Mouse (Mus musculus) gastrocnemius, adult 8-10 months (tissue): ENCODE data around the gene Rsph10b. TPM values are rescaled to one million over a fixed set of nuclear protein-coding genes. Genes with fewer than 3 reads are reported as not detected.
A peak's percentile ranks its signal among the peaks of the same experiment; 100 is the strongest.

ENCODE experiments used
- DNase-seq, 2 experiments: peaks; one replicate each; pipeline ENCODE4 v3.0.0; 2022; ENCODE audit warnings: low spot score in 2 of 2
- total RNA-seq, 4 experiments: library from RNA; stranded (reverse); gene quantifications; 2 replicates each; pipeline ENCODE4 v1.2.4; 2022

Rsph10b gene
- 1 to 10 TPM in 2 of 4 experiments, under 1 TPM in 2; 0.43 to 1.0 (median 0.92) TPM for total RNA-seq

DNA sequence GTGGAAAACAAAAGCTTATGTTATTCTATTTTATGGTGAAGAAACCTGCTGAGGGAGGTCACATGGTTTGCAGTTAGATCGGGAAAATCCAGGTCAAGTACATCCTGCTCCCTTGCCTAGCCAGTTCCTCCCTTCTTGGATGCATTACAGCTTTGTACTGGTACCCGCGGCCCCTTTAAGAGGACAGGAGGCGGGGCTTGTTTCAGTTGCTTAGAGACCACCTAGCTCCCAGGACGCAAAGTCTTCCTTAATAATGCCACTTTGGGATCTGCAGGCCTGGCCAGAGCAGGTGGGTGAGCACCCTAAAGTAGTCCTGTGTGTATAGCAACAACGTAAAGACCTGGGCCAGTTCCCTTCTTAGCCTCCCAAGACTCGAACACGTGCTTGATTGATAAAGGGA is at the start of gene Rsph10b:
Gene Rsph10b, plus strand, starts transcription at position 205 of the 400 bp plus-strand sequence.
- no peak for DNase-seq

DNA sequence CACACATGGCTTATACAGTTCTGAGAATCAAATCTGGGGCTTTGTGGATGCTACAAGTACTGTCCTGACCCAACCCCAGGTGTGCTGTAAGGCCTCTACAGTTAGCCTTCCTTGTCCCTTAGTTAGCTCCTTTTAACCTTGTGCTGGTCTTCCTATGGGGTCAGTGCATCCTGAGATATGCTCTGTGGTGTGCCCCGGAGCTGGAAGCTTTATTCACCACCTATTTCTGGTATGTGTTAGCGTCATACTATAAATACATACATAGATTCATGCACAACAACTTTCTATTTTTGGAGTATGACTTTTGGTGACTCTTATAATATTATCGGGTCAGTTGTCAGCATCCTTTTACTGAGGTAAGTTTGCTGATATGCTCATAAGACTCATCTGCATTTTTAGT is 47.6 kb upstream of the Rsph10b start:
- no peak for DNase-seq

DNA sequence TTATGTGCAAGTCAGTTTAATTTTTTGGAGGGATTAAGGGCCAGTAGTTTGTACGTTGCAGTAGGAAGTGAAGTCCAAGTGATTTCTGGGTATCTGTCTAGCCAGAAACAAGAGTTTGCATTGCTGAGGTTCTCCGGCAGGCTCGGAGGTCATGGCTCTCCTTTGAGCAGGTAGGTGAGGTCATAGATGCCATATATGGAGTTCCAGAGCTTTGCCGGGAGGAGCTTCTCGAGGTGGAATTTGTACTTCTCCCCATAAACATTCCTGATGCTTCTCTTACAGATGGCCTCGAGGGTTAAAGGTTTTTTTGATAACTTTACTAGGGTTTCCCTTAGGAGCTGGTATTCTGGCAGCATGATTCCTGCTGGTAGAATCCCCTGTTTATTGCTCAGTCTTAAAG is 42.1 kb upstream of the Rsph10b start:
- no peak for DNase-seq

DNA sequence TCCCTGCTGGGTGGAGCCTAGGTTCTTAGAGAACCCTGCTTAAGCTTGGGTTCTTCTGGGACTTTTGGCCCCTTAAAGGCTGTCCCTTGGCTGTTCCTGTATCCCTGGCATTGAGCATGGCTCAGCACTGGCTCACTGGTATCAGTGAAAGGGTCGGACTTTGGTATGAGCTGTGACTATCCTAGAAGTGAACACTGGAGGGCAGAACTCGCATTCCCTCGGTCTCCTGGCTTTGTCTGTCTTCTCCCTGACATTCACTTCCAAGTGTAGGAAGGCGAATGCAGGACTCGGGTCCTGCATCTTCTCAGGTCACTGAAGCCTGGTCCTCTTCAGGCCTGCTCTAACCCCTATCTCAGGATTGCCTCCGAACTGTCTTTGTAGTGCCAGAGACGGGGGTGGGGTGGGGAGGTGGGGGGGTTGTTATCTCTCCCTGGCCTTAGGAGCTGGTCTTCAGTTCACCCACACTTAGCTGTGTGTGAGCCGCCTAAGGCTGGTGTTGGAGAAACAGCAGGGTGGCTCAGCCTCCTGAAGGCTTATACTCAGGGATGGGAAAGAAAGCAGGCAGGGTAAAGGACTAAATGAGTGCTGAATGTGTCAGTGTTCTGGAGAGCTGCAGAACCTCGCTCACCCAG is 40.5 kb upstream of the Rsph10b start:
- DNase-seq = no peak

DNA sequence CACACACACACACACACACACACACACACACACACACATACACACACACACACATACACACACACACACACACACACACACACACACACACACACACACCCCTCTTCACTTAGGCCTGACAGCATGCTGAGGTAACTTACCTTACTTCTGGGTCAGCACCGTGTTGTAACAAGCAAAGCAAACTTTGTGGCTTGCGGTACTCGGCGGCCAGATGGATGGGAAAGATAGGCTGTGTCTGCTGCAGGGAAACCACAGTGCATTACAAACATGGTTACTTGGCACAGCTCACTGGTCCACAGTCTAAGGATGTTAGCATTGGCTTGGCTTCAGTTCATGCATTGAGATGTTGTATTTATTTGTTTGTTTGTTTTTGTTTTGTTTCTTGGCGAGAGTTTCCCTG is 39.4 kb upstream of the Rsph10b start:
- DNase-seq = no peak

DNA sequence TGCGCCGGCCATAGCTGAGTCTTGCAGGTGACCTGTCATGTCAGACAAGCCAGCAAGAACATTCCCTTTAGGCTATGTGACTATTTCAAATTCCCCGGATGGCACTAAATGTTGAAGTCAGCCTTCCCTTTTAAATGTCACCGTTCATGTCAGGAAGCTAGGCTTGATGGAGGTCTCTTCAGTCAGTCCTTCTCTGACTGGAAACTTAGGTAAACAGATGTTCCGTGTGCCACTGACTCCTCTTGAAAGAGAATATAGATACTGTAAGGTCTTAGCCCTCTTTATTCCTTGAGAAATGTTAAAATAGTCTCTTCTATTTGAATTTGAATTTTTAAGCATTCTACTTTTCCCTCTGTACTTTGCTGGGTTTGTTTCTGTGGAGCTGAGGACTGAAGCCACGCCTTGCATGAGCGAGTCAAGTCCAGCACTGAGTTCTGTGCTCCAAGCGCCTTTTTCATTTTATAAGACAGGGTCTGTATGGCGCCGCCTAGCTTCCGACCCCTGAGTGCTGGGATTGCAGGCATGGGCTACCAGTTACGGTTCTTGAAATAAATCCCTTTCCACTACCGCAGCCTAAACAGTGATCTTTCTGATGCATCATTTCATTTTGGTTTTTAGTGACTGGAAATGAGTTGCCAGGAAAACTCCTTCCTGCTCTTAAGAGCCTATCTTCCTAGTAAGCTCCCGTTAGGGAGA is 35.1 kb upstream of the Rsph10b start, which contains the start of gene Ankrd61:
Gene Ankrd61, minus strand, starts transcription at position 51 of the 696 bp plus-strand sequence.
- DNase-seq = no peak

DNA sequence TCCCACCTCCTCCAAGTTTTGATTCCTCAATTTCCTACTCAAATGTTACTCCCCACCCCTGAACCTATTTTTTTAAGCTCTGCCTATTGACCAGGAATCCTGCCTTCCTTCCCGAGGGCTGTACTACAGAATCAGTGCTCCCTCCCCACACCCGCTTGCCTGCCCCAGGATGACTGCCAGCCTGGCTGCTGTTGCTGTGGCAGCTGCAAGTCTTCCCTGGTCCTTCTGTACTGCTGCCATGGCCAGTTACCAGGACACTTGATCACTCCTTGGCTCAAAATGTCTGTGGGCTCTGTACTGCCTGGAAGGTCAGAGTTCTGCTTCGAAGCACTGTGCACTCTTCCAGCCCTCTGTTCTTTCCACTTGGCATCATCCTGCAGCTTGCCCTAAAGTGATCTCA is 30.7 kb upstream of the Rsph10b start:
- peak; percentile 80 to 87 for DNase-seq

DNA sequence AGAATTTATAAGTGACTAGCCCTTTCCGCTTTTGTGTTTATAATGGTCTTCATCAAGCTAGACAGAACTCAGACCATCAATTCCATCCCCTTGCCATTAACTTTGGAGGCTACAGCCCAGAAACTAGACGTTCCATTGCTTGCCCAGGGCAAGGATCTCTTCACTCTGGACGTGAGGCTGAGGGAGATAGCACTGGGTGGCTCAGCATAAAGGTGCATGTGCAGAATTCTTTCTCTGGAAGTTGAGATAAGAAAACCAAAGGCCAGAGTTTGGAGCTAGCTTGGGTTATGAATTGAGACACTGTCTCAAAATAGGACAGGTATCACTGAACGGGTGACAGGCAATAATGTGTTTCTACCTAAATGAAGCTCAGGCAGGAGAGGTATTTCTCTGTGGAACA is 29.0 kb upstream of the Rsph10b start:
- no peak for DNase-seq

DNA sequence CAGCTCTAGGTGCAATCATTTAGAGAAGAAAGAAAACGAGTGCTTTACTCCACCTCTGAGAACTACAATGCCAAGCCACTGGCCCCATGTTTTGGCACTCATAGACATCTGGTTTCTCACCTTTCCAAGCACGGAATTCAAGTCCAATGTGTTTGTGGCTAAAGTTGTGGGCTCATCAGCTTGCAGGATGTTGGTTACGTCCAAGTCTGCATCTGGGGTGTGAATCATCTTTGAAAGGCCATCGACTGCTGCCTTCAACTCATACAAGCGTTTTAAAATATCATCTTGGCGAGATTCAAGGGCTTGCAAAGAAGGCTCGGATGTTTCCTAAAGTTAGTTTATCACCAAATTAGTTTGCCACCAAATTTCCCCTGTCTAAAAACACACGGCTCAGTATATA is 26.4 kb upstream of the Rsph10b start:
- DNase-seq = no peak

DNA sequence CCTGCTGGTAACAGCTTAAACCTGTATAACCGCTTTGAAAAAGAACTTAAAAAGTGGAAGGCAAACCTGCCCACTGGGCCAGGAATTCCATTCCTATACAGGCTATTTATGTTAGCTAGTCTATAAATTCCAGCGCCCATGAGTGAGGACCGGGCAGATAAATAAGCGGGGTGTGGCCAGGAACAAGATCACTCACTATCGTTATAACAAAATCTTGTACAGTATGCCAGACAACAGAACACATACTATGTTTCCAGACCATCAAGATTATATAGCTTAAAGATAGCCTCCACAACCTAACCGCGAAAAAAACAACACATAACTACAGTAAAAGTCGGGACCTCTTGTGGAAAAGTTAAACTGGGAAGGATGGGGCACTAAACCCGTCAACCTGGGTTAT is 23.9 kb upstream of the Rsph10b start:
- DNase-seq = no peak

DNA sequence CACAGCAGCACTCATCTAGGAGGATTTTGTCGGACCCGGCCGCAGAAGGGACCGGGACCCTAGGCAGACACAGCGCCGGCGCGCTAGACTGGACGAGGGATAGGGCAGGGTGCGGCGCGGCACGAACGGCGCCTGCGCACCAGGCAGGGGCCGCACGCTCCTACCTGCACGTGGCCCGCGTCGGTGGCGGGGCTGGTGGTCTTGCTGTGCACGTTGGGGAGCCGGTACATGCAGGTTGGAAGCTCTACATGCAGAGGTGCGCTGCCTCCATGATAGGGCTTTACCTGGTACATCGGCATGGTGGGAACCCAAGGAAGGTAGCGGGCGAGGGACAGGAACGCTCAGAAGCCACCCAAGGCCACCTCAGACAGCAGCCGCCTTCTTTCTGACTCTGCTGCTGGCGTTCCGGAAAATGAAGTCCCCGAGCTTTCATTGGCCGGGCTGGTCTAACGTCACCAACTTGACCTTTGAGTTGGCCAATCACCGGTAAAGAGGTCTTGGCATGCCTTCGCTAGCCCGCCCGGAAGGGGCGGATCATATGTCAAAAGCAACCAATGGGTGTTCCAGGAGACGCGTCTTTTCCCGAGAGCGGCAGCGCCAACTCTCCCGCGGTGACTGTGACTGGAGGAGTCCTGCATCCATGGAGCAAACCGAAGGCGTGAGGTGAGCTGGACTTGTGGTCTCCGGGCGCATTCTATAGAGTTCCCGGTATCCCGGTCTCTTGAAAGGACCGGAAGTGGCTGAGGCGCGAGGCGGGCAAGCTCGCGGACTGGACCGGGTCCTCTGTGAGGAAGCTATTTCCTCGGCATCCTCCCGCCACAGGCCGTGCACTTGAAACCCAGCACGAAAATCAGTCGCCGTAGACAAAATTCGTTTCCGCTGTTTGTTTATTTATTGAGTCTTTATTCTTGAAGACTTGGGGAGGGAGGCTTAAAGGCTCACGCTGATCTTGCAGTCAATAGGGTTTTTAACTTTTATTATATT is 23.1 kb upstream of the Rsph10b start, which contains the start of the genes Aimp2 and Pms2:
Gene Aimp2, minus strand, starts transcription at position 431 of the 984 bp plus-strand sequence.
Gene Pms2, plus strand, starts transcription at position 548 of the 984 bp plus-strand sequence.
- peak; percentile 93 to 96 for DNase-seq

DNA sequence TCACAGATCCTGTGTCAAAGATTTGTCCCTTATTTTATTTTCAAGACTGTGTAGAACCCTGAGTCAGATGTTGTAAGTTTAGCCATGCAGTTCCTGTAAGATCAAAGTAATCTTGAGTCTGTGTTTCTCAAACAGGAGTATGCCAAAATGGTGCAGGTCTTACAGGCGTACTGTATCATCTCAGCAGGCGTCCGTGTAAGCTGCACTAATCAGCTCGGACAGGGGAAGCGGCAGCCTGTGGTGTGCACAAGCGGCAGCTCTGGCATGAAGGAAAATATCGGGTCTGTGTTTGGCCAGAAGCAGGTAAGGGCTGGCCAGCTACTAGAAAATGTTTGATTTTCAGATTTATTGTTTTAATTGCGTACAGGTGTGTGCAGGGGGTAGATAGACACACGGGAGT is 16.6 kb upstream of the Rsph10b start:
- no peak for DNase-seq

DNA sequence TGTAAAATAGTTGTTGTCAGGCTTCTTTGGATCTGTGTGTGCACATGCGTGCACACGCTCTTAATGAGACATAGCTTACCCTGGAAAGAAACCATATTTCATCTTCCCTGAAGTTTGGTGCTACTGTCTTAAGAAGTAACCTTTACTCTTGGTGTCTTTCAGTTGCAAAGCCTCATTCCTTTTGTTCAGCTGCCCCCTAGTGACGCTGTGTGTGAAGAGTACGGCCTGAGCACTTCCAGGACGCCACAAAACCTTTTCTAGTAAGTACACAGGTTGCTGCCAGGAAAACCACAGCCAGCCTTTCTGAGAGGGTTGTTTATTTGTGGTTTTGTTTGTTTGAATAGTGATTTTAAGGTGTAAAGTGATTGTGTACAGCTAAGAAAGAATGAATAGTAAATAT is 15.4 kb upstream of the Rsph10b start:
- peak; percentile 23 to 46 for DNase-seq

DNA sequence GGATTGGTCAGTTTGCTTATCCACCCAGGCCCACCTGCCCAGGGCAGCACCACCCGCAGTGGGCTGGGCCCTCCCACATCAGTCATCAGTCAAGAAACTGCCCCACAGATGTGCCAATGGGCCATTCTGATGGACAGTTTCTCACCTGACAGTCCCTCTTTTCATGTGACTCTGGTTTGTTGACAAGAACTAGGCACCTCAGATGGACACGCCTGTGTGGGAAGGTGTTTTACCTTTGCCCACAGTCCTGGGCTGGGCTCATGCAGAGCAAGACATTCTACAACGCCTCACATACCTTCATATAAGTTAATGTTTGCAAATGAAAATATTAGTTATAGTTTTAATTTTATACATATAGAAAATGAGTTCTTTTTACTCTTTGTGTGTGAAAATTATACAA is 14.7 kb upstream of the Rsph10b start:
- DNase-seq = no peak

DNA sequence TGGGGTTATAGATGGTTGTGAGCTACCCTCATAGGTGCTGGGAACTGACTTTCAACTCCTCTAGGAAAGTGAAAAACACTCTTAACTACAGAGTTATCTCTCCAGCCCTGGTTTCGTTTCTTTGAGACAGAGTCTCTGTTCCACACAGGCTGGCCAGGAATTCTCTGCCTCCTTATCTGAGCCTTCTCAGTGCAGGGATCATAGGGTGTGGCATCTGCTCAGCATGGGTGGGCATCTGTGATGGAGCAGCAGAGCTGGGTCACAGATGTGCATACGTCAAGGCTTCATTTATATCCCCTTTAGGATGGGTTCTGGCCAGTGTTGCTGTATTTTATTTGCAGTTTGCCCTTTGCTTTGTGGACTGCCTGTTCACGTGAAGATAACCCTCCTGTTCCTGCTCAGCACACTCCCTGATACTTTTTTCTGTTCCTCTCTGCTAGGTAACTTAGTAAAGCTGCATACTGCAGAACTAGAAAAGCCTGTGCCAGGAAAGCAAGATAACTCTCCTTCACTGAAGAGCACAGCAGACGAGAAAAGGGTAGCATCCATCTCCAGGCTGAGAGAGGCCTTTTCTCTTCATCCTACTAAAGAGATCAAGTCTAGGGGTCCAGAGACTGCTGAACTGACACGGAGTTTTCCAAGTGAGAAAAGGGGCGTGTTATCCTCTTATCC is 7.9 kb upstream of the Rsph10b start:
- DNase-seq = no peak

DNA sequence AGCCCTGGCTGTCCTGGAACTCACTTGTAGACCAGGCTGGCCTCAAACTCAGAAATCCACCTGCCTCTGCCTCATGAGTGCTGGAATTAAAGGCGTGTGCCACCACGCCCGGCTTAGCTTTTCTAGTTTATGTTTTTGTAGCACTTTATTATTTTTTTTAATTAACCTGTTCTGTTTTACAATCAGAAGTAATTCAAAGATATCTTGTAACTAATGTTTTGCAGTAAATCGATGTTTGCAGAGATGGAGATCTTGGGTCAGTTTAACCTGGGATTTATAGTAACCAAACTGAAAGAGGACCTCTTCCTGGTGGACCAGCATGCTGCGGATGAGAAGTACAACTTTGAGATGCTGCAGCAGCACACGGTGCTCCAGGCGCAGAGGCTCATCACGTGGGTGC is 5.0 kb upstream of the Rsph10b start, which contains the start of gene Gm42421:
Gene Gm42421, plus strand, starts transcription at position 301 of the 400 bp plus-strand sequence.
- DNase-seq = no peak

DNA sequence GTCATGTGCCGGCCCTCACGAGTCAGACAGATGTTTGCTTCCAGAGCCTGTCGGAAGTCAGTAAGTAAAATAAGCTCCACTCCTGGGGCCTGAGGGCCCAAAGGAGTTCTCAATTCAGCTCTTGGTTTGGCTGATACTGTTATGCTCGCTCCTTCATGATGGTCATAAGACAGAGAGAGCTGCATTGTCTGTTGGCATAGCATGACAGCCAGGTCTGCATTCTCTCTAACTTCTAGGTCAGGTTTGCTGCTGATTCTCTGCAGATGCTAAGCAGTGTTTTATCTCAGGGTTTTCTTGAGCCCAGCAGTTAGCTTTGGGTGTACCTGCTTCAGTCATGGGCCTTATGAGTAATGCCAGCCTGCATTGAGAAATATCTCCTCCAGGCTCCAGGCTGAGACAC is 3.5 kb upstream of the Rsph10b start:
- no peak for DNase-seq

DNA sequence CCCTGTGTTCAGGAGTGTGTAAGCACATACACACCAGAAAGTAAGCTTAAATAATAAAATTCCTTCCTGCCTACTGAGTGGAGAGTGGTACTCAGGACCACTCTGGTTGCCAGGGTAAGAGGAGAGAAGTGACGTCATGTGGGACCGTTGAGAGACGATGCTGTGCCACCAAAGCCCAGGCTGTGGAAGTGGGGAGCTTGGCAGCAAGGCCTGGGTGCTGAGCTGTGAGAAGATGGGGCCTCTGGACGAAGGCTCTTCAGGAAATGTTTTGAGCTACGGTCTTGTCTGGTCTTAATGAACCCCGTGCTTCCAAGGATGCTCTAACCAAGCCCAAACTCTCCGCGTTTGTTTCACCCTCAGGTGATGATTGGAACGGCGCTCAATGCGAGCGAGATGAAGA is 2.2 kb upstream of the Rsph10b start:
- DNase-seq = no peak

DNA sequence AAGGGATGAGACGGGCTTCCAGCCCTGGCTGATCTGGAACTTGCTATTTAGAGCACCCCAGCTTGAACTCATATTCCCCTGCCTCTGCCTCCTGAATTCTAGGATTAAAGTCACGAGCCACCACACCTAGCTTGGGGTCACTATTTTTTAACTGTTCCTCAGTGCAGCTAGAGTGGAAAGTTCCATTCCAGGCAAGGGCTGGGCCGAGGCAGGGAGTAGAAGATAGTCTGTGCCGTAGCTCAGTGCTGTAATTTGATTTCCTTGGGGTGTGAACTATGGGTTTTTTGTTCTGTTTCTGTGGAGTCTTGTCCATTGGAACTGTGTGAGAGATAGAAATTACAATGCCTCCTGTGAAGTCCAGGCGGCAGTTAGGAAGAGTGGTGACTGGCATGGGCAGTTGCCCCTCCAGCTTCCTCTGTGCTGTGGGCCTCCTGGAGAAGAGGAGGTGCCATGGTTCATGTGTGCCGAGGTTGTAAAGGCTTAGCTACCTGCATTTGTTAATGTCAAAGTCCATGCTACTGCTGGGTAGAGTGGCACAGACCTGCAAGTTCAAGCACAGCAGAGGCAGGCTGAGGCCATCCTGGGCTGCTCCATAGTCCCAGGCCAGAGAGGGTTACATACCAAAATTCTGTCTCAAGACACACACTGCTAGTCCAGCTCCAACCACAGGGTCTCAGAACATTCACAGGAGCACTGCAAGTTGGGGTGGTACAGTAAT is 813 bp upstream of the Rsph10b start:
- no peak for DNase-seq

DNA sequence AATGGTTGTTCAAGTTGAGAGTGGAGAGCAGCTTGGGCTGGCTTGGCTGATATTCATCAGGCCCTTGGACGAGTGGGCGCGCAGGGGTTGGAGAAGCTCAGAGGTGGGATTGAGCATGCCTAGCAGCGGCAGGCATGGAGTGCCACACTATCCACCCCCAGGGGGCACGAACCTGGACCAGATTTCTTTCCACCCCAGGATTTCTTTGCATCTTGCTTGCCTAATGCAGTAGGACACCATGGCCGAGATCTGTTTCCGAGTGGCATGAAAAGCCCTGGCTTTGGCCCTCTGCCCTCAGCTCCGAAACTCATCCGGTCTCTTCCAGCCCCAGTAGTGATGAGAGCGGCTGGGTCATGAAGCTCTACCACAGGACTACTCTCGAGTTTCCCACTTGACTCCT is 579 bp downstream of the Rsph10b start:
- DNase-seq = no peak
